Mouse (Mus musculus) liver, adult 2 months (tissue): ENCODE results near the gene Thrsp.

Source experiments
- CTCF ChIP-seq: fragments of 200-500 bp; IDR thresholded peaks from 2 replicates; pipeline ENCODE4 v1.5.1; 2011; ENCODE audit warnings: low read depth, low read length, control low read depth
- POLR2A ChIP-seq: fragments of 200-500 bp; IDR thresholded peaks from 2 replicates; pipeline ENCODE4 v1.6.1; 2011; ENCODE audit warnings: low read length, control low read depth; ENCODE audit not compliant: insufficient read depth; ENCODE audit errors: extremely low read depth

- TF ChIP-seq CTCF (no peak), POLR2A (no peak)
Observed at GRCm38 (mm10) chr7:97365887-97366286, 51.6 kb downstream of the Thrsp start.
